Mouse (Mus musculus) liver, embryonic 11.5 days (tissue): Measurements from ENCODE around the gene Map1b. TPM values are rescaled to one million over a fixed set of nuclear protein-coding genes. Genes with fewer than 3 reads are reported as not detected.

Experiments
- ATAC-seq: fragments of 200-750 bp; cut with Nextera tagmentation; replicated peaks from 2 replicates; pipeline ENCODE4 v1.8.0; 2017; ENCODE audit warnings: moderate number of reproducible peaks, mild to moderate bottlenecking, moderate TSS enrichment, moderate library complexity; ENCODE audit not compliant: low FRiP score
- DNase-seq: peaks from one replicate; pipeline ENCODE4 v3.0.0-alpha.2; 2017; ENCODE audit warnings: low spot score
- H3K27ac ChIP-seq: fragments of 300-500 bp; sonication (generic); 2 replicates; pipeline ENCODE4 v1.5.1; 2014; ENCODE audit warnings: mild to moderate bottlenecking, low read depth, low read length, control low read depth
- H3K27me3 ChIP-seq: fragments of 300-500 bp; sonication (generic); replicated peaks from 2 replicates; pipeline ENCODE4 v1.6.1; 2014; ENCODE audit warnings: low read length, mixed read lengths; ENCODE audit not compliant: control insufficient read depth, insufficient read depth
- H3K36me3 ChIP-seq: fragments of 300-500 bp; sonication (generic); 2 replicates; pipeline ENCODE4 v1.6.1; 2014; ENCODE audit warnings: mild to moderate bottlenecking, low read length, moderate library complexity, mixed read lengths; ENCODE audit not compliant: control insufficient read depth, insufficient read depth
- H3K4me1 ChIP-seq: fragments of 300-500 bp; sonication (generic); replicated peaks from 2 replicates; pipeline ENCODE4 v1.6.1; 2014; ENCODE audit warnings: low read length, mixed read lengths; ENCODE audit not compliant: control insufficient read depth, insufficient read depth
- H3K4me2 ChIP-seq: fragments of 300-500 bp; sonication (generic); 2 replicates; pipeline ENCODE4 v1.6.1; 2014; ENCODE audit warnings: mild to moderate bottlenecking, control low read depth, moderate library complexity
- H3K4me3 ChIP-seq: fragments of 300-500 bp; sonication (generic); 2 replicates; pipeline ENCODE4 v1.5.1; 2014; ENCODE audit warnings: low read depth, low read length, control low read depth
- H3K9ac ChIP-seq: fragments of 300-500 bp; sonication (generic); 2 replicates; pipeline ENCODE4 v1.6.1; 2014; ENCODE audit warnings: low read depth, low read length, control low read depth
- H3K9me3 ChIP-seq: fragments of 300-500 bp; sonication (generic); 2 replicates; pipeline ENCODE4 v1.6.1; 2016; ENCODE audit warnings: low read length, inconsistent platforms, mixed read lengths; ENCODE audit not compliant: control insufficient read depth
- WGBS: fragments of 180-500 bp; shearing (Covaris S2); extraction: QIAGEN DNeasy Blood & Tissue Kit; methylation state at CpG from one replicate; pipeline ENCODE4 v1.1.7; 2014; 5-methylcytosine and 5-hydroxymethylcytosine counted together
- polyA plus RNA-seq: library from polyadenylated mRNA; unstranded; fragments of >200 nt; fragmentation: Nextera tagmentation; extraction: Ambion mirVana; gene quantifications from 2 replicates; pipeline ENCODE4 v1.2.1, GENCODE M21; 2014

The Map1b gene
- polyA plus RNA-seq, 1 experiment from 2014 or later = 39.6 TPM

DNA sequence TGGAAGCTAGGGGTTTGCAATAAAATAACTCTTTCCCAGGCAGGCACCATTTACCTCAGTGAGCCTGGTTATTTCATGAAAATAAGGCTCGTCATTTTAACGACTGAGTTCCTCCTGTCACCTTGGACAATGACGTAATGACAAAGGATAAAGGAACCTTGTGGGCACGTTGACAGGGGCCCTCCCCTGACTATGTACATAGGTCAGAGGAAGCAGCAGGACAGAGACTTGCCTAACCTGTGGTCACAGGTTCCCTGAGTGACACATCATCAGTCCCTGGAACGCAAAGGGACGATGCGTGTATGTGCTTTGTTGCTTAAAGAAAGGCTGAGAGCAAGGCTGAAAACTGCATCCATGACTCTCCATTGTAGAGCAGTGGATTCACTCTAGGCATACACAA is 13.4 kb downstream of the Map1b start:
- 46% methylated on average over 7 of the region's 7 CpGs for WGBS
- no peaks in the 10 kb centered on the region for H3K27me3 ChIP-seq
- no peaks in the 10 kb centered on the region for H3K36me3 ChIP-seq
- DNase-seq = no peak
- no peak for ATAC-seq
- no peak overlapping the region for H3K9ac ChIP-seq
- H3K4me2 ChIP-seq = no peak overlapping the region
- H3K4me1 ChIP-seq = no peaks in the 10 kb centered on the region
- no peaks in the 10 kb centered on the region for H3K9me3 ChIP-seq
- H3K27ac ChIP-seq = no peak overlapping the region
- H3K4me3 ChIP-seq = no peak overlapping the region

DNA sequence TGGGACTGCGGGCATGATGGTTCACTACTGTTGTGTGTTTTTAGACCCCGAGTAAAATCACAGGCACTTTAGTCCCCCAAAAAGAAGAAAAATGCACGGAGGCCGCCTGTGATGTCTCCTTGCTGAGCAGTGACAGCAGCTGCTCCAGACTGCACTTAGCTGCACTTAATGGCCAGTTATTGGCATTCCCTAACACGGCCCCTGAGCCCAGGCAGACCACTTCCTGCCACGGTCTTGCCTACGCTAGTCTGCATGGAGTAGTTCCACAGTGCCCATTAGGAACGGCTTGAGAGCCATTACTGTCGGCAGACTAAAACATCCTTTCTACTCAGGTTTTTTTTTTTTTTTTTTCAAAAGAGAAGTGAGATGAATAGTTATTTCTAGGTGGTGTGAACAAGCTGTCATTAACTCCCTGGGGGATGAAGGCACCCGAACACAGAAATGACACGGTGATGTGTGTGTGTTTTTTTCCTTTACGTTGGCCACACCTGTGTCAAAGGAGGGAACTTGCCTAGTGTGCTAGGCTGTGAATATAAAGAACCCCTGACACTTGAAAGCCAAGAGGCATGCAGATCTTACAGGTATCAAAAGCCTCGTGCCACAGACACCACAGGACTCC is 14.1 kb downstream of the Map1b start:
- H3K9ac ChIP-seq = no peak overlapping the region
- H3K36me3 ChIP-seq = no peaks in the 10 kb centered on the region
- ATAC-seq (no peak), DNase-seq (no peak)
- WGBS = 63% methylated on average over 13 of the region's 13 CpGs
- H3K27me3 ChIP-seq = no peaks in the 10 kb centered on the region
- no peak overlapping the region for H3K27ac ChIP-seq
- H3K4me2 ChIP-seq = no peak overlapping the region
- no peak overlapping the region for H3K4me3 ChIP-seq
- H3K9me3 ChIP-seq = no peaks in the 10 kb centered on the region
- no peaks in the 10 kb centered on the region for H3K4me1 ChIP-seq

DNA sequence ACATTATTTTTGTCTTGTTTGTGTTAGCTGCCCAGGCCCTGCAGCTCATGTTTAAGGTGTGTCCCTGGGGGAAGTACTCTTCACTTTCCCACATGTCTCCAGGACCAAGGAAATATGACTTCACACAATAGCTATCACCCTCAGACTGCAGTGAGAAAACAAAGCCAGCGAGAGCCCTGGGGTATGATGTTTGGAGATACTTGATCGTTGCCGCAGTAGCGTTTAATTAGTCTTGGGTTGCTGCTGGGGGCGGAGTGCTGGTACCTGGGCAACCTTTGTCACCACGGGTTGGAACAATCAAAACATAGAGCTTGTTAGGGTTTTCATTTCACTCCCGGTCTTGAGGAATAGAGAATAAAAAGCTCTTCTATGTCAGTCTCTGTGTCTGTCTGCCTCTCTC is 14.9 kb downstream of the Map1b start:
- H3K4me3 ChIP-seq = no peak overlapping the region
- H3K27ac ChIP-seq = no peak overlapping the region
- no peak overlapping the region for H3K4me2 ChIP-seq
- 77% methylated on average over 7 of the region's 7 CpGs for WGBS
- no peaks in the 10 kb centered on the region for H3K36me3 ChIP-seq
- DNase-seq = no peak
- ATAC-seq = no peak
- no peaks in the 10 kb centered on the region for H3K9me3 ChIP-seq
- no peak overlapping the region for H3K9ac ChIP-seq
- no peaks in the 10 kb centered on the region for H3K27me3 ChIP-seq
- no peaks in the 10 kb centered on the region for H3K4me1 ChIP-seq

DNA sequence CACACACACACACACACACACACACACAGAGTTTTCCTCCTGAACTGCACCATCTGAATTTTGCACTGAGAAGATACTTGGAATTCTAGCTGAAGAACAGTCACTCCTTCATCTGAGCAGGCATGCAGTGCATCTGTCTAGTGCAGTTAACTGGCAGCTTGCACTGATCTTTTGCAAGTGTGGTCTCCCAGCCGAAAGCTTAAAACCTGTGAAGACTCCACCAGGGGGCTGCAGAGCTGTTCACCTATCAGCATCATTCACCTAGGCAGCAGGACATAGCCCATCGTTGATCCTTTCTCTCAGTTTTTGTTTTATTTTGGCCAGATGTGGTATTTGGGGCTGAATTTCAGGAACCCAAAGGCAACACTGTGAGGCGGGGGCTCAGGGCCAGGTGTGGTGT is 15.7 kb downstream of the Map1b start:
- WGBS = 76% methylated on average over 3 of the region's 3 CpGs
- Histone ChIP-seq H3K4me1 (no peaks in the 10 kb centered on the region), H3K36me3 (no peaks in the 10 kb centered on the region), H3K4me3 (no peak overlapping the region), H3K4me2 (no peak overlapping the region), H3K27me3 (no peaks in the 10 kb centered on the region), H3K27ac (no peak overlapping the region), H3K9me3 (no peaks in the 10 kb centered on the region), H3K9ac (no peak overlapping the region)
- no peak for DNase-seq
- ATAC-seq = no peak

DNA sequence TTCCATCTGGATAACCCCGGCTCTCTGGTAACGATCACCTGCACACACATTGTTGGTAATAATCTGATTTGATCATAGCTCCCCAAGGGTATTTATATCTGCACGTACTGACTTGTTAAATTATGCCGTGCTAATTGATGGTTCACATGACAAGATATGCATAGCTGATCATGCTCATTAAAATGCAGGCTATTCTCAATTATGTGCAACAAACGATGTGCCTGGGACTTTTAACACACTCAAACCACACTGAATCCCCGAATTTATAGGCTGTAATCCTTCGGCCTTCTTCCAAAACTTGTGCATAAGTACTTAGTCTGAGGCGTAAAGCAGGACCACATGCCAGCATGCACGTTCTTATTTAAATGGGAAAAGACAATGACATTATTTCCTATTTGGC is 16.6 kb downstream of the Map1b start:
- DNase-seq (no peak), ATAC-seq (no peak)
- no peaks in the 10 kb centered on the region for H3K27me3 ChIP-seq
- H3K9me3 ChIP-seq = no peaks in the 10 kb centered on the region
- 83% methylated on average over 9 of the region's 9 CpGs for WGBS
- no peak overlapping the region for H3K9ac ChIP-seq
- no peak overlapping the region for H3K4me3 ChIP-seq
- no peaks in the 10 kb centered on the region for H3K4me1 ChIP-seq
- no peak overlapping the region for H3K27ac ChIP-seq
- H3K4me2 ChIP-seq = no peak overlapping the region
- H3K36me3 ChIP-seq = no peaks in the 10 kb centered on the region

DNA sequence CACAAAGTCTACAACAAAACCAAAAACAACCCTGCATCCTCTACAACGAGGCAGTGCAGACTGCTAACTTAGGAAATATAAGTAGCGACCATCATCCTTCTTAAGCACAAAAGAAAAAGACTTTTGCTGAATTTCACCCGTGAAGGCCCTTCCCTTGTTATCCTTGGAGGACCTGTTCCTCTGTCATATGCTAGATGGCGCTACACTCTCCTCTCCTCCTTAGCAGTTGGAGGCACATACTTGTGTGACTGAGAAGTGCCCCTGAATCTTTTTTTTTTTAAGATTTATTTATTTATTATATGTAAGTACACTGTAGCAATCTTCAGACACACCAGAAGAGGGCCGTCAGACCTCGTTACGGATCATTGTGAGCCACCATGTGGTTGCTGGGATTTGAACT is 20.2 kb downstream of the Map1b start:
- H3K4me3 ChIP-seq = no peak overlapping the region
- ATAC-seq = no peak
- H3K27ac ChIP-seq = no peak overlapping the region
- H3K27me3 ChIP-seq = no peaks in the 10 kb centered on the region
- no peak overlapping the region for H3K9ac ChIP-seq
- H3K4me2 ChIP-seq = no peak overlapping the region
- 79% methylated on average over 7 of the region's 7 CpGs for WGBS
- DNase-seq = no peak
- H3K9me3 ChIP-seq = no peaks in the 10 kb centered on the region
- H3K36me3 ChIP-seq = no peaks in the 10 kb centered on the region
- no peaks in the 10 kb centered on the region for H3K4me1 ChIP-seq

DNA sequence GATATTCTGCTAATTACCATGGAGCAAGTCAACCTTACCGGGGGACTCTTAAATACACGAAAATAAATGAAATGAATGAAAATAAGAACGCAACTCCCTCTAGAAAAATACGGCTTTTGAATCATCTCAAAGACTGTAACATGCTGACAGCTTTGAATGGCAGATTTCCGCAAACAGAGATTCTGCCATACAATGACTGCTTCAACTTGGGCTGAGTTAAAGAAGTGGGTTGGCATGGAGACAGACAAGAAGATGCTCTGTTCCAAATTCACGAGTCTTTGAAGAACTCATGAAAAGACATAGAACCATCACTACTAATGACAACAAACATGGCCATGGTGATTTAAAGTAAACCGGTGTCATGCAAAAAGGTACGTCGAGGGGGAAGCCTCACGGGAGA is 21.9 kb downstream of the Map1b start:
- Histone ChIP-seq H3K4me1 (no peaks in the 10 kb centered on the region), H3K9me3 (no peaks in the 10 kb centered on the region), H3K27ac (no peak overlapping the region), H3K36me3 (no peaks in the 10 kb centered on the region), H3K27me3 (no peaks in the 10 kb centered on the region), H3K4me3 (no peak overlapping the region), H3K4me2 (no peak overlapping the region), H3K9ac (no peak overlapping the region)
- no peak for ATAC-seq
- WGBS = 87% methylated on average over 10 of the region's 10 CpGs
- DNase-seq = no peak

DNA sequence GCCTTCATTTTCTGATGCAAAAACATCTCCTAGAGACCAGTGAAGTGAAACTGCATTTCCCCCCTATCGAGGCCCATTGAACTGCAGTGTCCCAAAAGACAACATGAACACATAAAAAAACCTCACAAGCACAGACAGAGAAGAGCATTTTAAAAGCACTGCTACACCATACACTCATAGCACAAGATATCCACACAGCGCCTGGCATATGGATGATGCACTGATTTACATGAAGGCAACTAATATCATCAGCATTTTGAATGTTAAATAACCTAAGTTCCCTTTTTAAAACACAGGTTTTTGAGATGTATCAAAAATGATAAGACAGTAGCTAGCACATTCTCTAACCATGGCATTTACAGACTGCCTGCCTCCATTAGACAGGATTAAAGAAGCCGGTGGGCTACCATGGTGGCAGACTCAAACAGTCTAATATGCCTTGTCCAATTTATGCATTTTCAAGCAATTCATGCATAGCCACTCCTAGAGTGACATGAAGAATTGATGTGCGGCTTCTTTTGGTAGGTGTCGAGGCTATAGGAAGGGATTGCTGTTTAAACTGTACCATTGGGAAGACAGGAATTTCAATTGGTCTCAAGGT is 22.9 kb downstream of the Map1b start:
- Histone ChIP-seq H3K9me3 (no peaks in the 10 kb centered on the region), H3K4me1 (no peaks in the 10 kb centered on the region), H3K27ac (no peak overlapping the region), H3K36me3 (no peaks in the 10 kb centered on the region), H3K27me3 (no peaks in the 10 kb centered on the region), H3K4me3 (no peak overlapping the region), H3K4me2 (no peak overlapping the region), H3K9ac (no peak overlapping the region)
- ATAC-seq (no peak), DNase-seq (no peak)
- 87% methylated on average over 5 of the region's 5 CpGs for WGBS

DNA sequence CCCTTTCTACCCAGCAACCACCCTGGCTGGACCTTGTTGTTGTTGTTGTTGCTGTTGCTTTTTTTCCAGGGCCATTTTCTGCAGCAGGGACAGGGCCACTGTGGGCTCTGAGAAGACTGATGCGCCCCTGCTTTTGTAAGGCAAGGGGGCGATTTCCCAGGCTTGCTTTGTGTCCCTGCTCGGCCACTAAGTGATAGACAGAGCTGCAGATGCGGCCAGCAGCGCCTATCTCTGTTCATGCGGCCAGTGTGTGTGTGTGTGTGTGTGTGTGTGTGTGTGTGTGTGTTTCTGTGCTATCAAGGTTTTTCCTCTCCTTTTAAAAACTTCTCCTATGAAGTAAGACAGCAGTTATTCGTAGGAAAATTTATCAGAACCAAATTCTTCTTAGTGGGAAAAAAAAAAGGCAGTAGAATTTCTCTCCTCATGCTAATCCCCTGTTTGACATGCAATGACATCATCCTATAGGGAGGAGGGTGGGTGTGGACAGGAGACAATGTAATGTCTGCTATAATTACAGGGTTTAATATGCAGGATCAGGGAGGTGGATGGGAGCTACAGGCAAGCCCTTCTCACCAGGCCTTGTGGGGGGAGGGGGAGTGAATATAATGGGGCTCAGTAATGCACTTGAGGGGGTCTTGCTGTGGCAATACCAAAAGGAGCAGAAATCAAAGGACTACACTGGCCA is 23.6 kb downstream of the Map1b start:
- H3K27me3 ChIP-seq = no peaks in the 10 kb centered on the region
- H3K9ac ChIP-seq = no peak overlapping the region
- H3K4me2 ChIP-seq = no peak overlapping the region
- H3K36me3 ChIP-seq = no peaks in the 10 kb centered on the region
- no peak overlapping the region for H3K4me3 ChIP-seq
- no peak overlapping the region for H3K27ac ChIP-seq
- ATAC-seq (no peak), DNase-seq (no peak)
- no peaks in the 10 kb centered on the region for H3K4me1 ChIP-seq
- 57% methylated on average over 7 of the region's 7 CpGs for WGBS
- H3K9me3 ChIP-seq = no peaks in the 10 kb centered on the region
